Mouse (Mus musculus): ENCODE data around the gene Bmpr1a. TPM values are rescaled to one million over a fixed set of nuclear protein-coding genes. Genes with fewer than 3 reads are reported as not detected.

Bmpr1a gene
- polyA plus RNA-seq, 1 experiment from 2014 or later = 80.9 TPM

GRCm38 (mm10) chr14:34446624-34447023 lies 56.5 kb downstream of the Bmpr1a start:
- no peak overlapping the region for H3K4me3 ChIP-seq (ENCODE audit: low read depth, low read length)
- no peak overlapping the region for H3K4me2 ChIP-seq (ENCODE audit: low read depth, low read length)
- ATAC-seq (replicated peaks; ENCODE audit: insufficient number of reproducible peaks, low FRiP score, low TSS enrichment, low read depth) (no peak), DNase-seq (ENCODE audit: low spot score) (no peak)
- H3K9me3 ChIP-seq (replicated peaks; ENCODE audit: control insufficient read depth, low read length) = no peaks in the 10 kb centered on the region
- no peaks in the 10 kb centered on the region for H3K27me3 ChIP-seq (ENCODE audit: control insufficient read depth, insufficient read depth, low read length)
- 94% methylated on average over 6 of the region's 6 CpGs for whole genome bisulfite sequencing
- H3K4me1 ChIP-seq (ENCODE audit: control insufficient read depth, insufficient read depth, low read length) = no peaks in the 10 kb centered on the region
- no peak overlapping the region for H3K27ac ChIP-seq (replicated peaks; ENCODE audit: low read depth, low read length)
- H3K9ac ChIP-seq (replicated peaks; ENCODE audit: low read length) = no peak overlapping the region
- H3K36me3 ChIP-seq (replicated peaks; ENCODE audit: control insufficient read depth, insufficient read depth, low read depth, low read length) = peaks cover 6% of the 10 kb centered on the region

- Histone ChIP-seq H3K4me1 (ENCODE audit: control insufficient read depth, insufficient read depth, low read length) (no peaks in the 10 kb centered on the region), H3K4me3 (ENCODE audit: low read depth, low read length) (no peak overlapping the region), H3K9ac (replicated peaks; ENCODE audit: low read length) (no peak overlapping the region), H3K4me2 (ENCODE audit: low read depth, low read length) (no peak overlapping the region), H3K27me3 (ENCODE audit: control insufficient read depth, insufficient read depth, low read length) (no peaks in the 10 kb centered on the region), H3K9me3 (replicated peaks; ENCODE audit: control insufficient read depth, low read length) (no peaks in the 10 kb centered on the region), H3K36me3 (replicated peaks; ENCODE audit: control insufficient read depth, insufficient read depth, low read depth, low read length) (peaks cover 10% of the 10 kb centered on the region), H3K27ac (replicated peaks; ENCODE audit: low read depth, low read length) (no peak overlapping the region)
- WGBS = 88% methylated on average over 3 of the region's 3 CpGs
- ATAC-seq (replicated peaks; ENCODE audit: insufficient number of reproducible peaks, low FRiP score, low TSS enrichment, low read depth) (no peak), DNase-seq (ENCODE audit: low spot score) (no peak)
These were observed 57.8 kb downstream of the Bmpr1a start for GRCm38 (mm10) chr14:34445348-34445747.

- no peak for ATAC-seq (replicated peaks; ENCODE audit: insufficient number of reproducible peaks, low FRiP score, low TSS enrichment, low read depth)
- H3K36me3 ChIP-seq (replicated peaks; ENCODE audit: control insufficient read depth, insufficient read depth, low read depth, low read length) = peaks cover 10% of the 10 kb centered on the region
These were observed 58.2 kb downstream of the Bmpr1a start for GRCm38 (mm10) chr14:34444924-34445323.

GRCm38 (mm10) chr14:34444368-34444767 lies 58.8 kb downstream of the Bmpr1a start:
- peaks cover 10% of the 10 kb centered on the region for H3K36me3 ChIP-seq (replicated peaks; ENCODE audit: control insufficient read depth, insufficient read depth, low read depth, low read length)
- H3K4me3 ChIP-seq (ENCODE audit: low read depth, low read length) = no peak overlapping the region
- H3K27me3 ChIP-seq (ENCODE audit: control insufficient read depth, insufficient read depth, low read length) = no peaks in the 10 kb centered on the region
- H3K4me2 ChIP-seq (ENCODE audit: low read depth, low read length) = no peak overlapping the region
- DNase-seq (ENCODE audit: low spot score) (no peak), ATAC-seq (replicated peaks; ENCODE audit: insufficient number of reproducible peaks, low FRiP score, low TSS enrichment, low read depth) (no peak)
- H3K4me1 ChIP-seq (ENCODE audit: control insufficient read depth, insufficient read depth, low read length) = no peaks in the 10 kb centered on the region
- H3K9ac ChIP-seq (replicated peaks; ENCODE audit: low read length) = no peak overlapping the region
- no peak overlapping the region for H3K27ac ChIP-seq (replicated peaks; ENCODE audit: low read depth, low read length)
- 84% methylated on average over 5 of the region's 5 CpGs for WGBS
- H3K9me3 ChIP-seq (replicated peaks; ENCODE audit: control insufficient read depth, low read length) = no peaks in the 10 kb centered on the region

More at GRCm38 (mm10) chr14:34444924-34445323, 58.2 kb downstream of the Bmpr1a start:
- H3K4me1 ChIP-seq (ENCODE audit: control insufficient read depth, insufficient read depth, low read length) = no peaks in the 10 kb centered on the region
- no peak overlapping the region for H3K27ac ChIP-seq (replicated peaks; ENCODE audit: low read depth, low read length)
- no peak overlapping the region for H3K4me3 ChIP-seq (ENCODE audit: low read depth, low read length)
- H3K4me2 ChIP-seq (ENCODE audit: low read depth, low read length) = no peak overlapping the region
- H3K9ac ChIP-seq (replicated peaks; ENCODE audit: low read length) = no peak overlapping the region
- no peaks in the 10 kb centered on the region for H3K27me3 ChIP-seq (ENCODE audit: control insufficient read depth, insufficient read depth, low read length)
- H3K9me3 ChIP-seq (replicated peaks; ENCODE audit: control insufficient read depth, low read length) = no peaks in the 10 kb centered on the region
- DNase-seq (ENCODE audit: low spot score) = no peak

GRCm38 (mm10) chr14:34442531-34442930 lies 60.6 kb downstream of the Bmpr1a start:
- H3K4me3 ChIP-seq (ENCODE audit: low read depth, low read length) = no peak overlapping the region
- H3K36me3 ChIP-seq (replicated peaks; ENCODE audit: control insufficient read depth, insufficient read depth, low read depth, low read length) = peaks cover 8% of the 10 kb centered on the region
- no peak for ATAC-seq (replicated peaks; ENCODE audit: insufficient number of reproducible peaks, low FRiP score, low TSS enrichment, low read depth)
- no peak overlapping the region for H3K4me2 ChIP-seq (ENCODE audit: low read depth, low read length)
- H3K27me3 ChIP-seq (ENCODE audit: control insufficient read depth, insufficient read depth, low read length) = no peaks in the 10 kb centered on the region
- no peak overlapping the region for H3K9ac ChIP-seq (replicated peaks; ENCODE audit: low read length)
- no peak for DNase-seq (ENCODE audit: low spot score)
- no peak overlapping the region for H3K27ac ChIP-seq (replicated peaks; ENCODE audit: low read depth, low read length)
- 72% methylated on average over 4 of the region's 4 CpGs for WGBS
- no peaks in the 10 kb centered on the region for H3K4me1 ChIP-seq (ENCODE audit: control insufficient read depth, insufficient read depth, low read length)
- no peaks in the 10 kb centered on the region for H3K9me3 ChIP-seq (replicated peaks; ENCODE audit: control insufficient read depth, low read length)

- Histone ChIP-seq H3K4me2 (ENCODE audit: low read depth, low read length) (no peak overlapping the region), H3K4me1 (ENCODE audit: control insufficient read depth, insufficient read depth, low read length) (no peaks in the 10 kb centered on the region), H3K4me3 (ENCODE audit: low read depth, low read length) (no peak overlapping the region), H3K27ac (replicated peaks; ENCODE audit: low read depth, low read length) (no peak overlapping the region), H3K27me3 (ENCODE audit: control insufficient read depth, insufficient read depth, low read length) (no peaks in the 10 kb centered on the region), H3K9me3 (replicated peaks; ENCODE audit: control insufficient read depth, low read length) (no peaks in the 10 kb centered on the region), H3K36me3 (replicated peaks; ENCODE audit: control insufficient read depth, insufficient read depth, low read depth, low read length) (peaks cover 8% of the 10 kb centered on the region), H3K9ac (replicated peaks; ENCODE audit: low read length) (no peak overlapping the region)
- DNase-seq (ENCODE audit: low spot score) = no peak
- WGBS = 93% methylated on average over 3 of the region's 3 CpGs
- no peak for ATAC-seq (replicated peaks; ENCODE audit: insufficient number of reproducible peaks, low FRiP score, low TSS enrichment, low read depth)
These were observed 62.5 kb downstream of the Bmpr1a start for GRCm38 (mm10) chr14:34440526-34441066.

- peaks cover 4% of the 10 kb centered on the region for H3K36me3 ChIP-seq (replicated peaks; ENCODE audit: control insufficient read depth, insufficient read depth, low read depth, low read length)
- H3K4me3 ChIP-seq (ENCODE audit: low read depth, low read length) = no peak overlapping the region
- H3K27me3 ChIP-seq (ENCODE audit: control insufficient read depth, insufficient read depth, low read length) = no peaks in the 10 kb centered on the region
- no peak overlapping the region for H3K27ac ChIP-seq (replicated peaks; ENCODE audit: low read depth, low read length)
- ATAC-seq (replicated peaks; ENCODE audit: insufficient number of reproducible peaks, low FRiP score, low TSS enrichment, low read depth) (no peak), DNase-seq (ENCODE audit: low spot score) (no peak)
- H3K9ac ChIP-seq (replicated peaks; ENCODE audit: low read length) = no peak overlapping the region
- no peak overlapping the region for H3K4me2 ChIP-seq (ENCODE audit: low read depth, low read length)
- H3K9me3 ChIP-seq (replicated peaks; ENCODE audit: control insufficient read depth, low read length) = no peaks in the 10 kb centered on the region
- no peaks in the 10 kb centered on the region for H3K4me1 ChIP-seq (ENCODE audit: control insufficient read depth, insufficient read depth, low read length)
- WGBS = 86% methylated on average over 1 of the region's 1 CpGs
These were observed 74.1 kb downstream of the Bmpr1a start for GRCm38 (mm10) chr14:34429069-34429468.

GRCm38 (mm10) chr14:34428274-34428673 lies 74.9 kb downstream of the Bmpr1a start:
- H3K27me3 ChIP-seq (ENCODE audit: control insufficient read depth, insufficient read depth, low read length) = no peaks in the 10 kb centered on the region
- H3K9me3 ChIP-seq (replicated peaks; ENCODE audit: control insufficient read depth, low read length) = no peaks in the 10 kb centered on the region
- 91% methylated on average over 3 of the region's 3 CpGs for WGBS
- peaks cover 4% of the 10 kb centered on the region for H3K36me3 ChIP-seq (replicated peaks; ENCODE audit: control insufficient read depth, insufficient read depth, low read depth, low read length)
- no peak overlapping the region for H3K4me3 ChIP-seq (ENCODE audit: low read depth, low read length)
- H3K9ac ChIP-seq (replicated peaks; ENCODE audit: low read length) = no peak overlapping the region
- ATAC-seq (replicated peaks; ENCODE audit: insufficient number of reproducible peaks, low FRiP score, low TSS enrichment, low read depth) (no peak), DNase-seq (ENCODE audit: low spot score) (no peak)
- no peak overlapping the region for H3K27ac ChIP-seq (replicated peaks; ENCODE audit: low read depth, low read length)
- no peak overlapping the region for H3K4me2 ChIP-seq (ENCODE audit: low read depth, low read length)
- no peaks in the 10 kb centered on the region for H3K4me1 ChIP-seq (ENCODE audit: control insufficient read depth, insufficient read depth, low read length)

Data from embryonic facial prominence, embryonic 11.5 days (tissue).